Mouse (Mus musculus): ENCODE results near the gene Bank1. TPM values are rescaled to one million over a fixed set of nuclear protein-coding genes. Genes with fewer than 3 reads are reported as not detected.

Bank1 gene
- 39.3 TPM for total RNA-seq (2023)

DNA sequence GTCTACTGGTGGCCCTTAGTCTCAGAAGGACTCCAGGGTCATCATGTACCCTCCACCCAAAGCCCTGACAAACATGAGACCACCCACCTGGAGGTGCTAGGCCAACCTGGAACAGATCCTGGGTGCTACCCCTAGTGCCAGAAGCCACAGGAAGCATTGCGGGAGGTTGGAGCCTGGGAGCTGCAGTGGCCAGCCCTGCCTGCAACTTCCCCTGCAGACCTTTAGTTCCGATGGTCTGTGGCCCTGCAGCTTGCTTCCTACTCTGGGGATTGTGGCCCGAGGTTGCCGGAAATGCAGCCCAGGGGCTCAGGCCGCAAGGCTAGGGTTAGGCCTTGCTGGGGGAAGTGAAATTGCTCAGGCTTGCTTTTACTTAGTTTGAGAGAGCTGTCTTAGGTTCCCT, at the start of gene Bank1:
TSS of gene Bank1 (minus strand) at position 284 of the 400 bp plus-strand sequence.

Data from CD8-positive naive resting alpha-beta T cell, adult 57 days (primary cell).